Mouse (Mus musculus) C2C12 (cell line): ENCODE results near the gene Fbln5.

Source experiments
- CTCF ChIP-seq: IDR thresholded peaks from one replicate; pipeline ENCODE4 v1.5.1; 2011; ENCODE audit not compliant: control insufficient read depth, insufficient read depth, insufficient read length
- MAX ChIP-seq: IDR thresholded peaks from one replicate; pipeline ENCODE4 v1.6.1; 2011; ENCODE audit warnings: mild to moderate bottlenecking, control low read depth
- USF1 ChIP-seq: IDR thresholded peaks from one replicate; pipeline ENCODE4 v1.6.1; 2011; ENCODE audit warnings: low read depth, mild to moderate bottlenecking, control low read depth, moderate library complexity

DNA sequence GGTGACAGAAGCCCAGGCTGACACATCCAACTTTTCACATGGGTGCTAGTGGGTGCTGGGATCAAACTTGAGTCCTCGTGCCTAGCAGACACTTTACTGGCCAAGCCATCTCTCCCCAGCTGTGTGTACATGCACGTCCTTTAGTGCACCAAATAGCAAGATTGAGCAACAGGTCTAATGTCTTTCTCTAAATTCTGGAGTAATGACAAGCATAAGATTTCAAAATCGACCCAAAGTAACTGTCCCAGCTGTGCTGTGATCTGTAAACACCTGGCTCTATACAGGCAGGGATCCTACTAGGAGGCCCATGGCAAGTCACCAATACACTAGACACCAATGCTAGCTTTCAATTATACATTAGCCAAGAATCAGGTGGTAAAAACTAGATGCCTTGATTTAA is 17.8 kb downstream of the Fbln5 start:
- TF ChIP-seq USF1: no peak
- TF ChIP-seq MAX: no peak
- no peak for TF ChIP-seq CTCF
